Mouse (Mus musculus) frontal cortex, adult (tissue): ENCODE data around the gene Npw.

Experiments used
- ATAC-seq: cut with Nextera tagmentation; 2 replicates; pipeline ENCODE4 v1.9.2; 2017; ENCODE audit warnings: mild to moderate bottlenecking, moderate library complexity, mixed read lengths; ENCODE audit not compliant: low TSS enrichment

The Npw gene

GRCm38 (mm10) chr17:24658017-24658758 is at the start of gene Npw:
Gene Npw (minus strand): TSS chr17:24658457.
- ATAC-seq = no peak; the same call in 1 of the 2 replicates

DNA sequence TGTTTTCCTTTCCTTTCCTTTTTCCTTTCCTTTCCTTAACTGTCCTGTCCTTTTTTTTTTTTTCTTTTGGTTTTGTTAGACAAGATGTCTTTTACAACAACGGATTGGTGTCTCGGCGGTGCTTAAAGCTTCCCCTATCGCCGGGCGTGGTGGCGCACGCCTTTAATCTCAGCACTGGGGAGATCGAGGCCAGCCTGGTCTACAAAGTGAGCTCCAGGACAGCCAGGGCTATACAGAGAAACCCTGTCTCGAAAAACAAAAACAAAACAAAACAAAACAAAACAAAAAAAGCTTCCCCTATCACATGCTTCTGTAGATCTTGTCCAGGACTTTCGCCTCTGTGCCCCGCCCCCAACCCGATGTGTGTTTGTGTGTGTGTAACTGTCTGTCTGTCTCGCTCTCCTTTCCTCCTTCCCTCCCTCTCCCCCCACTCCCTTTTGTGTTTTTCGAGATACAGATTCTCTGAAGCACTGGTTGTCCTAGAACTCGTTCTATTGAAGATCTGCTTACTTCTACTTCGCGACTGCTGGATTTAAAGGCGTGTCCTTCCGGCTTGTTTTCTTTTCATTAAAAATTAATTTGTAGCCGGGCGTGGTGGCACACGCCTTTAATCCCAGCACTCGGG is 49.7 kb upstream of the Npw start:
- peak; percentile 45; the same call in 1 of the 2 replicates for ATAC-seq

DNA sequence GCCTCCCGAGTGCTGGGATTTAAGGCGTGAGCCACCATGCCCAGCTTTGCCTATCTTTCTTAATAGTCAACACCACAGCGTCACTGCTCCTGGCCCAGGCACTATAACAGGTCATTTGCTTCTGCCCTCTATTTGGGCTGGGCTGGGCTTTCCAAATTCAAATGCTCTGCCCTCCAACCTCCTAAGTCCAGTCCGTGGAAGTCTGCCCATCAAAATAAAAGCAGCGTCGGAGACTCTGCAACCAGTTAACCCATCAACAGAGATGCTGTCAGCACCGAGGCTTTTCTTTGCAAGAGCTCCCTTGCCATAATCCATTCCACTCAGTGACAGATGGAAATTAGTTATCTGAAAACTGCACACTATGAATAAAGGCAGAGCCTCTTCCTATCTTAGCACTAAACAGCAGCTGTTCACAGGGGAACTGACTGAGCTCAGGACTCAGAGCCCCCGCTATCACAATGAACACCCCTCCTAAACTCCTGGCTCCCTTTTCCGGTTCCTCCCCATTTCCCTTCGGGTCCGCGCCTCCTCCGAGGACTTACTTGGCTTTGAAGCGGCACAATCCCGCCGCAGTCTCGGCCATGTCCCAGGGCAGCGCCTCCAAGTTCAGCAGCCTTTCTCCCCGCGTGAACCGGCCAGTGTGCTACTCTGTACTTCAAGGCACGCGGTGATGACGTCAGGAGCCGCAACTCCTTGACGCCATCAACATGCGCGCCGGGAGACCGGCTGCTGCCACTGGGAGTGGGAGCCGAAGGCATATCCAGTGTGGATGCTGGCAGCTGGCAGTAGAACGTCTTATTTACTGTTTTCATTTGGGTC is 48.9 kb upstream of the Npw start, which contains the start of gene Tbl3:
Gene Tbl3, minus strand, starts transcription at position 679 of the 819 bp plus-strand sequence.
- ATAC-seq = peak; percentile 74; the same call in 1 of the 2 replicates

GRCm38 (mm10) chr17:24705821-24706220 is 47.6 kb upstream of the Npw start:
- no peak for ATAC-seq

DNA sequence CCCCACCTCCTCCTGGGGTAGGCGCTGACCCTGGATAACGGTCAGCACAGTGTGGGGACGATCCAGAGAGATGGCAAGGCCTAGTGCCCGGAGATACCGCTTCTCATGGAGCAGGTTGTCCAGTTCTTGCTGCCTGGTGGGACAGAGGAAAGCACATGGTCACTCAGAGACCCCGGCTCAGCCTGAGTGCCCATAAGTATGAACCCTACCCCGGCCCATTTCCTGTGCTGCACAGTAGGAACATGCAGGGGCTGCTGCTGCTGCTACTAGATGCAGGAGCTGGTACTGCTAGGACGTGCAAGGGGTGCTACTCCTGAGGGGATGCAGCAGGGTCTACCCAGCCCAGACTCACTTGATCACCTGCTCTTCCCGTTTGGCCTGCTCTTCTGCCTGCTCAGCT is 43.0 kb upstream of the Npw start:
- no peak for ATAC-seq

- no peak for ATAC-seq
Observed at GRCm38 (mm10) chr17:24699473-24699872, 41.2 kb upstream of the Npw start.

DNA sequence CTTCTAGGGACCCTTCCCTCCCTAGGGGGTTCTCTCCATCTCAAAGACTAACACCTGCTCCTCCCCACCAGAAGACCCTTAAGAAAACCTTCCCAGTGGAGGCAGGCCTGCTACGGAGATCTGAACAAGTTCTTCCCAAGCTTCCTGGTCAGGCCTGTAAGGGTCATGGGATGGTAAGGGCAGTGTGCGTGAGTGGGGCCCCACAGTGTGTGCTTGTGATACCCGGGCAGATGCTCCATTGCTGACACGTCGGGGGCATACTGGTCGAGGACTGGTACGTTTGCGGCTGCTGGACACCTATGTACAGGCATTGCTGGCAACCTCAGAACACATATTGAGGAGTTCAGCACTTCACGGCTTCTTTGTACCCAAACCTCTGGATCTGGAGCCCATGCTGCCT is 40.5 kb upstream of the Npw start:
- no peak for ATAC-seq

DNA sequence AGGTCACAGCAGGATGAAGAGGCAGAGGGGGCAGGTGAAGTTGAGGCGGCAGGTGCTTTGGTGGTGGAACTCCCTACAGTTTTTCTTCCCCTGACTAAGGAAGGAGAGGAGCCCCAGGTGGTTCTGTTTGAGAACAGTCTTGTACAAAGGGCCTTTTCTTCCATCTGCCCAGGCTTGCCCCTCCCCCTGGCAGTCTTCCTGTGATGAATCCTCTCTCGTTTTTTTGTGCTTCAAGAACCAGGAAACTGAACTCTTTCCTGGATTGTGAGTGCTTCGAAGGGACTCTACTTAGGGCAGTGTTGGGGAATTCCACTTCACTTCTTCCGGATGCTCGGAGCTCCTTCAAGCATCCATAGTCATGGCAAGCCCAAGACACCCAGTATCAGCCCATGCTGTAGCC is 39.7 kb upstream of the Npw start:
- ATAC-seq = no peak

GRCm38 (mm10) chr17:24696011-24696697 is 37.9 kb upstream of the Npw start, which contains the start of the genes Gfer and Noxo1:
Gene Gfer (minus strand): TSS chr17:24696156.
Gene Noxo1 (plus strand): TSS chr17:24696234.
- peak; percentile 83 for ATAC-seq

GRCm38 (mm10) chr17:24695326-24696010 is 37.2 kb upstream of the Npw start:
- peak; percentile 5; the same call in 1 of the 2 replicates for ATAC-seq

DNA sequence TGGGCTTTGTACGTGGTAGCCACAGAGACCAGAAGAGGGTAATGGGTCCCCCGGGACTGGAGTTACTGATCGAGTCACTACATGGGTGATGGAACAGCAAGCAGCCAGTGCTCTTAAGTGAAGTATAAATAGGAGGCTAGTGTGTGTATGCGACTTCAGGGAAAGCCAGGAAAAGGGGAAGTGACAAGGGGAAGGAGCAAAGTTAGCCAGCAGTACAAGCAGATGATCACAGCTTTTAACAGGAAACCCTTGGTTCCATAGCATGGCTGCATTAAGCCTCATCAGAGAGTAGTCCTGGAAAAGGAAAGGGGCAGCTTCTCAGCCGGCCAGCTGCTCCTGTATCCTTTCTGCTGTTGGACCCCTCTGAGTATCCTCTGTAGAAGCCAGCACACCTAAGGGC is 34.1 kb upstream of the Npw start:
- ATAC-seq = no peak

- ATAC-seq = peak; percentile 51; the same call in 1 of the 2 replicates
Observed at GRCm38 (mm10) chr17:24689251-24690081, 31.2 kb upstream of the Npw start, which contains the start of gene Syngr3. Gene Syngr3 (minus strand): TSS chr17:24689955.

DNA sequence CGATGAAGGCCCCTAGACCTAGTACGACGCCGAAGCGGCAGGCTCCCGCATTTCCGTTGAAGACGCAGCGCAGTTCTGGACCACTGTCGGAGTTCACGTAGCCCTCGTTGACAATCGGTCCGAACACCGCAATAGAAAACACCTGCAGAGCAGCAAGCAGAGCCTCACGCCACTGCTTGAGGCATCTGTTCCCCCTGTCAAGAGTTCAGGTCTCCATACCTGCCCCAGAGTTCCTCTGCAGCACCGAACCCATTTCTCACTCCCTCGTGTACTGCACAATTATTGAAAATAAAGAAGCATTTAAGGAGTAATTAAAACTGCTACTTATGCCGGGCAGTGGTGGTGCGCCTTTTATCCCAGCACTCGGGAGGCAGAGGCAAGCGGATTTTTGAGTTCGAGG is 29.3 kb upstream of the Npw start:
- ATAC-seq = no peak

GRCm38 (mm10) chr17:24687146-24687595 is 28.9 kb upstream of the Npw start:
- ATAC-seq = no peak

DNA sequence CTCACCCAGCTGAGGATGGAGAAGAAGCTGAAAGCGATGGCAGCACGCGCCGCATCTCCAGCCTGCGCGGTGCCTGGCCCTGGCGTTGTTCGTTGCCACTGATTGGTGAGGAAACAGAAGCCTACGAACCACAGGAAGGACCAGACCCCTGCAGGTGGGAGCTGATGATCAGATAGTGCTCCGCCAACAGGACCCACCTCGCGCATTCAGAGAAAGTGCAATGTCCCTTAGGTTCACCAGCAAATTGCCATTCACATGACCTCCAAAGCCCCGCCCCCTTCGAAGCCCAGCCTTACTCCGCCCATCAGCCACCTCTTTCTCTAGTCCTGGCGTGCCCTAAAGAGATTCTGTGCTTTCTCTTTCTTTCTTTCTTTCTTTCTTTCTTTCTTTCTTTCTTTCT is 28.3 kb upstream of the Npw start:
- no peak for ATAC-seq

GRCm38 (mm10) chr17:24677500-24678080 is 19.3 kb upstream of the Npw start:
- no peak for ATAC-seq

GRCm38 (mm10) chr17:24676877-24677276 is 18.6 kb upstream of the Npw start:
- no peak for ATAC-seq

GRCm38 (mm10) chr17:24676187-24676586 is 17.9 kb upstream of the Npw start:
- ATAC-seq = no peak

GRCm38 (mm10) chr17:24674277-24674676 is 16.0 kb upstream of the Npw start:
- peak; percentile 56 for ATAC-seq

GRCm38 (mm10) chr17:24672141-24672540 is 13.9 kb upstream of the Npw start:
- ATAC-seq = no peak
